8 mouse cellular contexts compared by ENCODE assay signal in genomic region chr17:17449441-17449770, GRCm38 (mm10). TPM values are rescaled to one million over a fixed set of nuclear protein-coding genes. Genes with fewer than 3 reads are reported as not detected.
DNase-seq lines count a peak whose midpoint lies in the region; ATAC-seq and TF ChIP-seq lines count a peak whose summit lies in the region.

No protein-coding gene starts in this region.

- H3K4me3 ChIP-seq in left cerebral cortex, adult 2 months, result peak overlapping the region; percentile 51
- peak overlapping the region; percentile 64 for H3K4me3 ChIP-seq in heart, embryonic 16.5 days (ENCODE audit: low read length)
- peak overlapping the region; percentile 44 for H3K4me3 ChIP-seq in midbrain, embryonic 14.5 days (replicated peaks; ENCODE audit: low read depth, low read length)

- peak overlapping the region; percentile 70 for H3K27ac ChIP-seq in left cerebral cortex, adult 2 months
- H3K27ac ChIP-seq in heart, embryonic 16.5 days (ENCODE audit: low read length), result peak overlapping the region; percentile 70
- H3K27ac ChIP-seq in midbrain, embryonic 14.5 days (replicated peaks; ENCODE audit: low read depth, low read length), result peak overlapping the region; percentile 80

- WGBS in heart, embryonic 16.5 days, result 20% methylated on average over 5 of the region's 5 CpGs
- 2% methylated on average over 5 of the region's 5 CpGs for WGBS in midbrain, embryonic 14.5 days

- no peaks in the 10 kb centered on the region for H3K36me3 ChIP-seq in heart, embryonic 16.5 days (ENCODE audit: control insufficient read depth, insufficient read depth)
- H3K36me3 ChIP-seq in midbrain, embryonic 14.5 days (ENCODE audit: control insufficient read depth, insufficient read depth, low read length), result no peaks in the 10 kb centered on the region

- ATAC-seq in heart, embryonic 16.5 days (replicated peaks; ENCODE audit: extremely low read depth, insufficient read depth, low FRiP score), result no peak
- peak; percentile 65; the same call in 1 of the 2 replicates for ATAC-seq in midbrain, embryonic 14.5 days (ENCODE audit: low FRiP score, low TSS enrichment)
- ATAC-seq in activated CD4-positive, CD25-positive, alpha-beta regulatory T cell, adult 4 months, result no peak

- H3K27me3 ChIP-seq in heart, embryonic 16.5 days (ENCODE audit: control insufficient read depth, insufficient read depth, low read length), result no peaks in the 10 kb centered on the region
- no peaks in the 10 kb centered on the region for H3K27me3 ChIP-seq in midbrain, embryonic 14.5 days (ENCODE audit: control insufficient read depth, insufficient read depth, low read length)

- DNase-seq in left cerebral cortex, adult 2 months (ENCODE audit: extremely low spot score in 1 of 2, low spot score in 2 of 2), result peak in 1 of 2 experiments; percentile 17
- DNase-seq in left cerebral cortex, adult 11 months (ENCODE audit: low spot score), result no peak
- DNase-seq in embryo, embryonic 10 days (ENCODE audit: low spot score), result peak; percentile 24
- peak; percentile 20 for DNase-seq in layer of hippocampus, adult 9-11 months
- peak; percentile 57 for DNase-seq in midbrain, embryonic 14.5 days
- no peak for DNase-seq in spleen, adult 18-20 months

- TF ChIP-seq CTCF in left cerebral cortex, adult 2 months (IDR thresholded peaks at IDR 0.05), result no peak; the same call in 1 of the 2 replicates

- peak overlapping the region; percentile 81 for H3K9ac ChIP-seq in heart, embryonic 16.5 days (ENCODE audit: low read length)
- H3K9ac ChIP-seq in midbrain, embryonic 14.5 days (replicated peaks; ENCODE audit: low read length), result peak overlapping the region; percentile 72

- no peaks in the 10 kb centered on the region for H3K9me3 ChIP-seq in heart, embryonic 16.5 days (replicated peaks; ENCODE audit: control insufficient read depth, low read length)
- no peaks in the 10 kb centered on the region for H3K9me3 ChIP-seq in midbrain, embryonic 14.5 days (ENCODE audit: control insufficient read depth, low read length)

- H3K4me1 ChIP-seq in heart, embryonic 16.5 days (ENCODE audit: control insufficient read depth, insufficient read depth, low read length), result no peaks in the 10 kb centered on the region
- peaks cover 10% of the 10 kb centered on the region; the same call in 1 of the 2 replicates for H3K4me1 ChIP-seq in midbrain, embryonic 14.5 days (ENCODE audit: control insufficient read depth, insufficient read depth, low read length)

- H3K4me2 ChIP-seq in heart, embryonic 16.5 days (ENCODE audit: low read depth, low read length), result peak overlapping the region; percentile 88
- peak overlapping the region; percentile 68 for H3K4me2 ChIP-seq in midbrain, embryonic 14.5 days (ENCODE audit: low read length)

- intact Hi-C loops in left cerebral cortex, adult 2 months (cut with DNase I), result loop anchor here (1.0 kb wide), 1 partner anchor 44 kb away; no protein-coding TSS in a partner anchor

RNA-seq across cellular contexts. Expression of gene Lix1, which starts 46.9 kb away (rescaled TPM):
- total RNA-seq in left cerebral cortex, adult 2 months (2021), result 10 to 100 TPM; 59.6 to 65.0 TPM
- polyA plus RNA-seq in heart, embryonic 16.5 days (2015; fragmentation: Nextera tagmentation; extraction: Ambion mirVana), result 2.7 and 3.7 TPM in 2 replicates
- polyA plus RNA-seq in midbrain, embryonic 14.5 days (2014; fragmentation: Nextera tagmentation; extraction: Ambion mirVana), result 8.1 and 9.2 TPM in 2 replicates
- polyA plus RNA-seq in activated CD4-positive, CD25-positive, alpha-beta regulatory T cell, adult 4 months (2017; shearing (Covaris generic)), result not detected

Comparison
In these comparisons a context has a peak if more than half of its experiments do, and no peak if none do; other contexts are left out.
1. DNase-seq: peak in embryo, embryonic 10 days (single experiment), layer of hippocampus, adult 9-11 months (single experiment) and midbrain, embryonic 14.5 days (single experiment); none in left cerebral cortex, adult 11 months (single experiment) and spleen, adult 18-20 months (0 of 2).
2. Peak in every context shown above with its lines, with median percentiles within 50 percentile points of each other: H3K27ac ChIP-seq and H3K4me3 ChIP-seq.